8 mouse cellular contexts compared by ENCODE assay signal in genomic region chr19:44387746-44388474, GRCm38 (mm10). TPM values are rescaled to one million over a fixed set of nuclear protein-coding genes. Genes with fewer than 3 reads are reported as not detected.
A peak's percentile ranks its signal among the peaks of the same experiment; 100 is the strongest.
DNase-seq lines count a peak whose midpoint lies in the region; ATAC-seq and TF ChIP-seq lines count a peak whose summit lies in the region.

No protein-coding gene starts in this region.

- no peak for TF ChIP-seq CTCF in gastrocnemius, adult 2 months (IDR thresholded peaks at IDR 0.05)
- TF ChIP-seq CTCF in CH12.LX (conservative IDR thresholded peaks at IDR 0.05 in 1 of 2, IDR thresholded peaks at IDR 0.05 in 1 of 2; ENCODE audit: low read depth in 2 of 2, low read length in 2 of 2) = no peak

- H3K27ac ChIP-seq in gastrocnemius, adult 2 months = peak overlapping the region; percentile 90
- peak overlapping the region; percentile 96 for H3K27ac ChIP-seq in CH12.LX (ENCODE audit: insufficient read depth, low read depth)
- 0 out of 2 replicates have a peak overlapping the region, but pooled peaks have one; percentile 69 for H3K27ac ChIP-seq in forebrain, embryonic 15.5 days (replicated peaks)
- H3K27ac ChIP-seq in limb, embryonic 14.5 days (replicated peaks; ENCODE audit: low read depth, low read length) = peak overlapping the region; percentile 79
- H3K27ac ChIP-seq in stomach, embryonic 16.5 days (ENCODE audit: low read length) = peak overlapping the region; percentile 59

- intact Hi-C loops in gastrocnemius, adult 2 months (cut with DNase I) = loop anchor here (2.0 kb wide), 1 partner anchor 19 kb away; the partner anchor contains the start of gene Scd1
- intact Hi-C loops in gastrocnemius, postnatal 36 days (cut with DNase I) = no loop called here

- 29% methylated on average over 19 of the region's 19 CpGs for WGBS in forebrain, embryonic 15.5 days
- 27% methylated on average over 19 of the region's 19 CpGs for WGBS in limb, embryonic 14.5 days
- 22% methylated on average over 19 of the region's 19 CpGs for WGBS in stomach, embryonic 16.5 days

- no peak for TF ChIP-seq POLR2A in CH12.LX (IDR thresholded peaks at IDR 0.05; ENCODE audit: low read depth, low read length)
- TF ChIP-seq POLR2A in limb, embryonic 14.5 days (IDR thresholded peaks at IDR 0.05; ENCODE audit: borderline replicate concordance, extremely low read depth, insufficient read depth, insufficient read length) = no peak

- peak; percentile 12; the same call in 1 of the 2 replicates for TF ChIP-seq EP300 in CH12.LX (IDR thresholded peaks at IDR 0.05; ENCODE audit: low read length)

- in situ Hi-C loops in CH12.LX (cut with MboI; ENCODE audit: low pct_ligation_motif_present, low pct_unique_long_range_greater_than_20kb, low sequenced_read_pairs) = no loop called here

- dilution Hi-C loops in CH12.LX (cut with MboI; ENCODE audit: extremely low pct_ligation_motif_present, extremely low pct_unique_long_range_greater_than_20kb, low sequenced_read_pairs) = no loop called here

- TF ChIP-seq RAD21 in CH12.LX (IDR thresholded peaks at IDR 0.05; ENCODE audit: low read depth, low read length) = no peak

- no peaks in the 10 kb centered on the region for H3K9me3 ChIP-seq in CH12.LX (replicated peaks; ENCODE audit: low read length)
- no peaks in the 10 kb centered on the region for H3K9me3 ChIP-seq in forebrain, embryonic 15.5 days
- H3K9me3 ChIP-seq in limb, embryonic 14.5 days (ENCODE audit: control insufficient read depth, low read length) = no peaks in the 10 kb centered on the region
- no peaks in the 10 kb centered on the region for H3K9me3 ChIP-seq in stomach, embryonic 16.5 days (replicated peaks; ENCODE audit: control insufficient read depth, low read length)

- peaks cover 32 to 91% of the 10 kb centered on the region in 2 experiments for H3K4me1 ChIP-seq in CH12.LX (ENCODE audit: control insufficient read depth in 1 of 2, insufficient read depth in 2 of 2)
- H3K4me1 ChIP-seq in forebrain, embryonic 15.5 days = peaks cover 12% of the 10 kb centered on the region
- H3K4me1 ChIP-seq in limb, embryonic 14.5 days (ENCODE audit: control insufficient read depth, insufficient read depth, low read length) = peaks cover 21% of the 10 kb centered on the region
- peaks cover 17% of the 10 kb centered on the region for H3K4me1 ChIP-seq in stomach, embryonic 16.5 days (ENCODE audit: control insufficient read depth, insufficient read depth, low read length)

- H3K4me2 ChIP-seq in CH12.LX (ENCODE audit: insufficient read depth, low read depth, poor library complexity, severe bottlenecking) = peak overlapping the region; percentile 87
- H3K4me2 ChIP-seq in forebrain, embryonic 15.5 days (replicated peaks) = peak overlapping the region; percentile 69
- peak overlapping the region; percentile 62 for H3K4me2 ChIP-seq in limb, embryonic 14.5 days (replicated peaks; ENCODE audit: low read depth, low read length, severe bottlenecking)
- H3K4me2 ChIP-seq in stomach, embryonic 16.5 days (ENCODE audit: low read depth, low read length) = peak overlapping the region; percentile 63

- H3K36me3 ChIP-seq in CH12.LX (replicated peaks in 1 of 2; ENCODE audit: control insufficient read depth in 1 of 2, insufficient read depth in 1 of 2, low read length in 1 of 2) = peaks cover 0 to 15% of the 10 kb centered on the region in 2 experiments
- no peaks in the 10 kb centered on the region for H3K36me3 ChIP-seq in forebrain, embryonic 15.5 days
- H3K36me3 ChIP-seq in limb, embryonic 14.5 days (ENCODE audit: control insufficient read depth, insufficient read depth, low read length) = no peaks in the 10 kb centered on the region
- H3K36me3 ChIP-seq in stomach, embryonic 16.5 days (ENCODE audit: control insufficient read depth, insufficient read depth, low read length) = no peaks in the 10 kb centered on the region

- ATAC-seq in forebrain, embryonic 15.5 days (replicated peaks) = 0 out of 2 replicates have a peak, but pooled peaks have one; percentile 13
- no peak for ATAC-seq in limb, embryonic 14.5 days (ENCODE audit: low FRiP score, low read depth)
- no peak; the same call in 1 of the 2 replicates for ATAC-seq in stomach, embryonic 16.5 days (ENCODE audit: insufficient read depth, low FRiP score)

- H3K4me3 ChIP-seq in gastrocnemius, adult 2 months = peak overlapping the region; percentile 84
- peak overlapping the region; percentile 55 to 74 (median 66) for H3K4me3 ChIP-seq in CH12.LX (replicated peaks in 1 of 3; ENCODE audit: low read depth in 2 of 3, low read length in 2 of 3, poor library complexity in 1 of 3)
- H3K4me3 ChIP-seq in forebrain, embryonic 15.5 days = peak overlapping the region; percentile 68
- peak overlapping the region; percentile 52 for H3K4me3 ChIP-seq in limb, embryonic 14.5 days (replicated peaks; ENCODE audit: low read length)
- H3K4me3 ChIP-seq in stomach, embryonic 16.5 days (replicated peaks; ENCODE audit: low read length) = peak overlapping the region; percentile 60

- H3K79me2 ChIP-seq in CH12.LX (replicated peaks; ENCODE audit: control insufficient read depth, extremely low read depth, insufficient read depth, poor library complexity, severe bottlenecking) = no peaks in the 10 kb centered on the region

- no peaks in the 10 kb centered on the region for H3K27me3 ChIP-seq in CH12.LX (replicated peaks)
- H3K27me3 ChIP-seq in forebrain, embryonic 15.5 days = no peaks in the 10 kb centered on the region
- no peaks in the 10 kb centered on the region for H3K27me3 ChIP-seq in limb, embryonic 14.5 days (ENCODE audit: control insufficient read depth, insufficient read depth, low read length)
- no peaks in the 10 kb centered on the region for H3K27me3 ChIP-seq in stomach, embryonic 16.5 days (ENCODE audit: control insufficient read depth, insufficient read depth, low read length)

- H3K9ac ChIP-seq in CH12.LX (ENCODE audit: insufficient read depth, low read depth) = peak overlapping the region; percentile 95
- H3K9ac ChIP-seq in forebrain, embryonic 15.5 days (replicated peaks) = peak overlapping the region; percentile 73
- peak overlapping the region; percentile 64 for H3K9ac ChIP-seq in limb, embryonic 14.5 days (ENCODE audit: low read depth, low read length, severe bottlenecking)
- H3K9ac ChIP-seq in stomach, embryonic 16.5 days (ENCODE audit: low read length) = peak overlapping the region; percentile 74

- DNase-seq in gastrocnemius, adult 2 months = no peak
- DNase-seq in gastrocnemius, postnatal 36 days = no peak
- no peak for DNase-seq in CH12.LX (ENCODE audit: extremely low read depth)
- no peak for DNase-seq in limb, embryonic 14.5 days (ENCODE audit: low spot score)
- no peak for DNase-seq in right cerebral cortex, postnatal 14 days
- DNase-seq in thymus, postnatal 14 days = no peak

TF ChIP-seq in CH12.LX, 34 proteins besides CTCF, POLR2A, EP300 and RAD21:
- TF ChIP-seq RCOR1 (conservative IDR thresholded peaks at IDR 0.05; ENCODE audit: low read depth, low read length) (0 out of 2 replicates have a peak, but pooled peaks have one; percentile 32), MXI1 (IDR thresholded peaks at IDR 0.05; ENCODE audit: low read depth, low read length) (no peak; the same call in none of the 2 replicates), NRF1 (IDR thresholded peaks at IDR 0.05; ENCODE audit: low read depth, low read length) (no peak), BHLHE40 (IDR thresholded peaks at IDR 0.05; ENCODE audit: low read depth, low read length) (peak; percentile 58; the same call in 1 of the 2 replicates), SMC3 (IDR thresholded peaks at IDR 0.05; ENCODE audit: low read depth, low read length) (no peak), CHD1 (IDR thresholded peaks at IDR 0.05; ENCODE audit: low read depth, low read length) (peak; percentile 21; the same call in 1 of the 2 replicates), JUN (IDR thresholded peaks at IDR 0.05; ENCODE audit: insufficient read depth, low read depth, low read length) (no peak), ZKSCAN1 (IDR thresholded peaks at IDR 0.05; ENCODE audit: borderline replicate concordance, low read depth, low read length) (no peak), USF1 (IDR thresholded peaks at IDR 0.05; ENCODE audit: low read depth, low read length) (no peak), E2F4 (IDR thresholded peaks at IDR 0.05; ENCODE audit: insufficient replicate concordance, low read depth, low read length) (no peak), ELF1 (IDR thresholded peaks at IDR 0.05; ENCODE audit: low read depth, low read length) (no peak), SIN3A (IDR thresholded peaks at IDR 0.05; ENCODE audit: low read length) (peak; percentile 37; the same call in 1 of the 2 replicates), CHD2 (IDR thresholded peaks at IDR 0.05; ENCODE audit: low read length) (peak; percentile 45; the same call in 1 of the 2 replicates), HCFC1 (IDR thresholded peaks at IDR 0.05; ENCODE audit: low read depth, low read length) (no peak), NELFE (IDR thresholded peaks at IDR 0.05; ENCODE audit: low read depth, low read length) (no peak), POLR2AphosphoS2 (IDR thresholded peaks at IDR 0.05; ENCODE audit: low read depth, low read length) (no peak; the same call in 1 of the 2 replicates)

RNA-seq across cellular contexts. Expression of gene Scd1, which starts 19.8 kb away (rescaled TPM):
- total RNA-seq in gastrocnemius, adult 2 months (2021) = 10 to 100 TPM; 10.9 to 33.9 TPM
- 10 to 100 TPM; 26.3 to 28.7 TPM for total RNA-seq in gastrocnemius, postnatal 36 days (2021)
- total RNA-seq in CH12.LX (2012; rRNA removed) = 202 and 225 TPM in 2 replicates
- 240 and 314 TPM in 2 replicates for total RNA-seq in CH12.LX (2014; rRNA removed)
- 203 and 244 TPM in 2 replicates for polyA plus RNA-seq in CH12.LX (2012; ENCODE audit: insufficient read length, low read depth)
- 3.5 and 4.0 TPM in 2 replicates for polyA plus RNA-seq in forebrain, embryonic 15.5 days (2015; fragmentation: Nextera tagmentation; extraction: Ambion mirVana)
- polyA plus RNA-seq in limb, embryonic 14.5 days (2012; rRNA removed) = 19.5 and 27.7 TPM in 2 replicates
- 6.8 and 7.4 TPM in 2 replicates for polyA plus RNA-seq in limb, embryonic 14.5 days (2014; fragmentation: Nextera tagmentation; extraction: Ambion mirVana)
- polyA plus RNA-seq in stomach, embryonic 16.5 days (2015; fragmentation: Nextera tagmentation; extraction: Ambion mirVana) = 4.5 and 5.1 TPM in 2 replicates

RNA-seq across cellular contexts. Expression of gene Scd4, which starts 55.0 kb away (rescaled TPM):
- under 1 TPM in 1 of 2 experiments, not detected in 1; 0.13 TPM for total RNA-seq in gastrocnemius, adult 2 months (2021)
- under 1 TPM; 0.10 to 0.20 TPM for total RNA-seq in gastrocnemius, postnatal 36 days (2021)
- 0.08 TPM in 1 of 2 replicates, not detected in the other for total RNA-seq in CH12.LX (2012; rRNA removed)
- total RNA-seq in CH12.LX (2014; rRNA removed) = 0.18 TPM in 1 of 2 replicates, not detected in the other
- 0.10 and 0.11 TPM in 2 replicates for polyA plus RNA-seq in CH12.LX (2012; ENCODE audit: insufficient read length, low read depth)
- polyA plus RNA-seq in forebrain, embryonic 15.5 days (2015; fragmentation: Nextera tagmentation; extraction: Ambion mirVana) = 0.15 and 0.23 TPM in 2 replicates
- polyA plus RNA-seq in limb, embryonic 14.5 days (2012; rRNA removed) = 0.76 and 0.80 TPM in 2 replicates
- 0.12 and 0.35 TPM in 2 replicates for polyA plus RNA-seq in limb, embryonic 14.5 days (2014; fragmentation: Nextera tagmentation; extraction: Ambion mirVana)
- polyA plus RNA-seq in stomach, embryonic 16.5 days (2015; fragmentation: Nextera tagmentation; extraction: Ambion mirVana) = 0.14 and 0.39 TPM in 2 replicates
